Comparison of ENCODE assay signal across 17 mouse cellular contexts in genomic region chr5:88424892-88425291, GRCm38 (mm10). TPM values are rescaled to one million over a fixed set of nuclear protein-coding genes. Genes with fewer than 3 reads are reported as not detected.
"Had no signal": no experiment of that assay in that cellular context is flagged by ENCODE, and none has a peak within 500 bp of the region (broad histone marks: within the 10 kb centered on the region; RNA-seq: fewer than 3 reads in every experiment).

No protein-coding gene starts in this region.

RNA-seq across cellular contexts. Expression of gene Ambn, which starts 30.9 kb away (rescaled TPM):
- total RNA-seq: megakaryocyte progenitor cell, adult 5-6 weeks; midbrain, postnatal 0 days; monocyte, adult 5-6 weeks; neutrophil, adult 5-6 weeks had no signal
- polyA plus RNA-seq: liver, postnatal 0 days; lung, adult 2 months; lung, embryonic 15.5 days; lung, postnatal 0 days; macrophage; midbrain, embryonic 11.5 days; midbrain, embryonic 13.5 days; midbrain, embryonic 15.5 days; neural tube, embryonic 12.5 days; neural tube, embryonic 14.5 days; spleen, adult 2 months; stomach, embryonic 15.5 days; stomach, postnatal 0 days had no signal

RNA-seq across cellular contexts. Expression of gene Amtn, which starts 49.0 kb away (rescaled TPM):
- total RNA-seq: megakaryocyte progenitor cell, adult 5-6 weeks; midbrain, postnatal 0 days; monocyte, adult 5-6 weeks; neutrophil, adult 5-6 weeks had no signal
- polyA plus RNA-seq: liver, postnatal 0 days; lung, embryonic 15.5 days; macrophage; midbrain, embryonic 11.5 days; midbrain, embryonic 13.5 days; midbrain, embryonic 15.5 days; midbrain, postnatal 0 days; neural tube, embryonic 12.5 days; neural tube, embryonic 14.5 days; spleen, adult 2 months; stomach, embryonic 15.5 days; stomach, postnatal 0 days had no signal
